Mouse (Mus musculus) gastrocnemius, postnatal 25 days (tissue): ENCODE measurements around the gene Ddn. TPM values are rescaled to one million over a fixed set of nuclear protein-coding genes. Genes with fewer than 3 reads are reported as not detected.
"Not testable (repeated sequence)": the region's sequence is repeated elsewhere in the genome, so short reads cannot be mapped to it uniquely, and the experiment has no call there.

ENCODE experiments used
- DNase-seq: peaks from one replicate; pipeline ENCODE4 v3.0.0; 2022
- total RNA-seq, 2 experiments: library from RNA; stranded (reverse); gene quantifications; 1 replicate in 1 of 2; 2 replicates in 1 of 2; pipeline ENCODE4 v1.2.3; 2021

Gene Ddn
- total RNA-seq, 2 experiments from 2014 or later = 0.38 to 0.74 TPM

GRCm38 (mm10) chr15:98831684-98832035 lies 22.4 kb upstream of the Ddn start:
- no peak for DNase-seq

- DNase-seq = peak; percentile 96
These were observed 21.7 kb upstream of the Ddn start, which contains the start of gene Prkag1 for GRCm38 (mm10) chr15:98830736-98831683. Gene Prkag1 (minus strand): TSS chr15:98831521.

GRCm38 (mm10) chr15:98827611-98828011 lies 18.3 kb upstream of the Ddn start:
- DNase-seq = no peak

GRCm38 (mm10) chr15:98823434-98823833 lies 14.1 kb upstream of the Ddn start:
- DNase-seq = no peak

- no peak for DNase-seq
These were observed 12.9 kb upstream of the Ddn start for GRCm38 (mm10) chr15:98822147-98822546.

- DNase-seq = no peak
These were observed 12.1 kb upstream of the Ddn start for GRCm38 (mm10) chr15:98821403-98821802.

- DNase-seq = no peak
These were observed 11.6 kb upstream of the Ddn start for GRCm38 (mm10) chr15:98820937-98821336.

- no peak for DNase-seq
These were observed 8.9 kb upstream of the Ddn start for GRCm38 (mm10) chr15:98818171-98818570.

GRCm38 (mm10) chr15:98812741-98813424 lies 3.6 kb upstream of the Ddn start:
- DNase-seq = no peak

- not testable (repeated sequence) for DNase-seq
These were observed 922 bp upstream of the Ddn start for GRCm38 (mm10) chr15:98810212-98810611.

- no peak for DNase-seq
These were observed 597 bp downstream of the Ddn start for GRCm38 (mm10) chr15:98808651-98809134.

- DNase-seq = no peak
These were observed 1.2 kb downstream of the Ddn start for GRCm38 (mm10) chr15:98807895-98808650.

GRCm38 (mm10) chr15:98806809-98807770 lies 2.2 kb downstream of the Ddn start:
- DNase-seq = no peak

GRCm38 (mm10) chr15:98806071-98806808 lies 3.0 kb downstream of the Ddn start:
- DNase-seq = no peak

GRCm38 (mm10) chr15:98805324-98806040 lies 3.8 kb downstream of the Ddn start:
- peak; percentile 51 for DNase-seq

- DNase-seq = peak; percentile 54
These were observed 5.2 kb downstream of the Ddn start for GRCm38 (mm10) chr15:98804054-98804453.

- no peak for DNase-seq
These were observed 6.4 kb downstream of the Ddn start for GRCm38 (mm10) chr15:98802926-98803325.

GRCm38 (mm10) chr15:98799396-98799795 lies 9.9 kb downstream of the Ddn start:
- peak; percentile 44 for DNase-seq

- no peak for DNase-seq
These were observed 10.4 kb downstream of the Ddn start for GRCm38 (mm10) chr15:98798903-98799302.
